Mouse (Mus musculus): ENCODE data around the gene Sel1l. TPM values are rescaled to one million over a fixed set of nuclear protein-coding genes. Genes with fewer than 3 reads are reported as not detected.

The Sel1l gene
- polyA plus RNA-seq, 1 experiment from 2014 or later: 94.4 TPM

GRCm38 (mm10) chr12:91803207-91803932, 45.6 kb downstream of the Sel1l start:
- Histone ChIP-seq H3K9me3 (ENCODE audit: low read length) (no peaks in the 10 kb centered on the region), H3K27ac (ENCODE audit: low read length) (no peak overlapping the region), H3K27me3 (ENCODE audit: insufficient read depth, low read length) (no peaks in the 10 kb centered on the region), H3K36me3 (ENCODE audit: insufficient read depth, low read length) (peaks cover 3% of the 10 kb centered on the region; the same call in 1 of the 2 replicates), H3K4me3 (ENCODE audit: low read length) (no peak overlapping the region), H3K4me2 (replicated peaks; ENCODE audit: low read depth, low read length) (no peak overlapping the region), H3K4me1 (ENCODE audit: insufficient read depth, low read length) (no peaks in the 10 kb centered on the region), H3K9ac (replicated peaks; ENCODE audit: low read length) (no peak overlapping the region)
- no peak for ATAC-seq (ENCODE audit: low FRiP score, low TSS enrichment)
- WGBS: 92% methylated on average over 13 of the region's 13 CpGs

GRCm38 (mm10) chr12:91802586-91803206, 46.3 kb downstream of the Sel1l start:
- Histone ChIP-seq H3K27me3 (ENCODE audit: insufficient read depth, low read length) (no peaks in the 10 kb centered on the region), H3K27ac (ENCODE audit: low read length) (no peak overlapping the region), H3K36me3 (ENCODE audit: insufficient read depth, low read length) (no peaks in the 10 kb centered on the region), H3K4me3 (ENCODE audit: low read length) (no peak overlapping the region), H3K9ac (replicated peaks; ENCODE audit: low read length) (no peak overlapping the region), H3K4me2 (replicated peaks; ENCODE audit: low read depth, low read length) (no peak overlapping the region), H3K9me3 (ENCODE audit: low read length) (no peaks in the 10 kb centered on the region), H3K4me1 (ENCODE audit: insufficient read depth, low read length) (no peaks in the 10 kb centered on the region)
- 92% methylated on average over 12 of the region's 12 CpGs for WGBS
- no peak for ATAC-seq (ENCODE audit: low FRiP score, low TSS enrichment)

DNA sequence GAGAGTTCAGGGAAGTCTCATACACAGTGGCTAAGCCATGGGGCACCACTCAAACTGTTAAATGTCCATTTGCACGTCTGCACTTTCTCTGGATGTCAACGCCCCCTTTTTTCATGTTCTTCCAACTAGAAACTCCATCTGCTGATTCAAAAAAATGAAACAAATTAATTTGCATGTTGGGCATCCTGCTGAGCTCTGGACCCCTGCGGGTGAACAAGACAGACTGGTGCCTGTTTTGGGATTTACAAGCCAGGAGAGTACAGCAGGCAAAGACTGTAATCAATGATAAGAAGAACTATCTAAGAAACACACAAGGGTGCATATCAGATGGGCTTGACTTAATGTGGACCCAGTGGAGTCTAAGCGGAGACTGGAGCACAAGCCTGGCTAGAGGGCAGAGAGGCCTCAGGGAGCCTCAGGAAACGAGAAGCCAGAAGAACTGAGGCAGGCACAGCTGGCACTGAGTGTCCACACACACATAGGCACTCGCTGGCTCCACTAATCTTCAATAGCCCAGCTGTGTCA, 48.0 kb downstream of the Sel1l start:
- Histone ChIP-seq H3K27ac (ENCODE audit: low read length) (no peak overlapping the region), H3K27me3 (ENCODE audit: insufficient read depth, low read length) (no peaks in the 10 kb centered on the region), H3K36me3 (ENCODE audit: insufficient read depth, low read length) (no peaks in the 10 kb centered on the region), H3K9me3 (ENCODE audit: low read length) (no peaks in the 10 kb centered on the region), H3K4me2 (replicated peaks; ENCODE audit: low read depth, low read length) (no peak overlapping the region), H3K4me1 (ENCODE audit: insufficient read depth, low read length) (no peaks in the 10 kb centered on the region), H3K9ac (replicated peaks; ENCODE audit: low read length) (no peak overlapping the region), H3K4me3 (ENCODE audit: low read length) (no peak overlapping the region)
- ATAC-seq (ENCODE audit: low FRiP score, low TSS enrichment): no peak
- WGBS: 69% methylated on average over 6 of the region's 6 CpGs

DNA sequence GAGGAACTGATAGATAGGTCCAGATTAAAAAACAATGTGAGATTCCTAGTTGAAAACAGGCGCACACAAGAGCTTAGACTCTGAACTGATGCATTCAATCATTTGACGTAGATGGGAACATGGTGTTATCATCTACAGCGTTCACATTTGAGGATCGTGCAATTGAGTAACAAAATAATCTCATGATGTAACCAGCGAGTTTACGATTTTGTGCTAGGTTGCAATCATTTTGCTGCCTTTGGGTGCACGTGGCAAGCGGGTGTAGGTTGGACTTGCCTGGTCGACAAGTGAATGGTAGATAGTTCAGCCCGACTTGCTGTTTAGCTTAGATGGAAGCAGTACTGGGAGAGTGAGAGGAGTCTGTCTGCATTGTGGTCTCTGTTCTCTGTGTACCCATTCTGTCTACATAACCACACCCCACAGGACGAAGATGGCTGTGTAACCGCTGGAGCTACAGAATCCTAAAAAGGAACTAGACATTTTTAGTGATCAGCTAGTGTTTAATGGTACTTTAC, 49.1 kb downstream of the Sel1l start:
- no peak for ATAC-seq (ENCODE audit: low FRiP score, low TSS enrichment)
- 79% methylated on average over 12 of the region's 12 CpGs for WGBS
- no peaks in the 10 kb centered on the region for H3K27me3 ChIP-seq (ENCODE audit: insufficient read depth, low read length)
- H3K9me3 ChIP-seq (ENCODE audit: low read length): no peaks in the 10 kb centered on the region
- no peaks in the 10 kb centered on the region for H3K36me3 ChIP-seq (ENCODE audit: insufficient read depth, low read length)
- H3K4me1 ChIP-seq (ENCODE audit: insufficient read depth, low read length): no peaks in the 10 kb centered on the region
- no peak overlapping the region for H3K4me3 ChIP-seq (ENCODE audit: low read length)
- H3K4me2 ChIP-seq (replicated peaks; ENCODE audit: low read depth, low read length): no peak overlapping the region
- no peak overlapping the region for H3K9ac ChIP-seq (replicated peaks; ENCODE audit: low read length)
- no peak overlapping the region for H3K27ac ChIP-seq (ENCODE audit: low read length)

DNA sequence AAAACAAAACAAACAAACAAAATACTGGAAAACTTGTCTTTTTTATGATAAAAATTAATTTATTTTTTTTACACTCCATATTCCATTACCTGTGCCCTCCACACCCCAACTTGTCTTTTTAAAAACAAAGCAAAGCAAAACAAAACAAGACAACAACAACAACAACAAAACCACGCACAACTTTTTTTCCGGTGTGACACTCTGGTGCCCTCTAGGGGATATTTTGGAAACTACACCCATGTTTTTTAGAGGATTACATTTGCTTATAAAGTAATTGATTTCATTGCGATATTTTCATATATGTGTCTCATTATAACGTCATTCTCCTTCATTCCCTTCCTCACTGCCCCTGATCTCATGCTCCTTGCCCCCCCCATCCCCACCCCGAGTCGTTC, 49.6 kb downstream of the Sel1l start:
- no peak for ATAC-seq (ENCODE audit: low FRiP score, low TSS enrichment)
- 22% methylated on average over 6 of the region's 6 CpGs for WGBS

DNA sequence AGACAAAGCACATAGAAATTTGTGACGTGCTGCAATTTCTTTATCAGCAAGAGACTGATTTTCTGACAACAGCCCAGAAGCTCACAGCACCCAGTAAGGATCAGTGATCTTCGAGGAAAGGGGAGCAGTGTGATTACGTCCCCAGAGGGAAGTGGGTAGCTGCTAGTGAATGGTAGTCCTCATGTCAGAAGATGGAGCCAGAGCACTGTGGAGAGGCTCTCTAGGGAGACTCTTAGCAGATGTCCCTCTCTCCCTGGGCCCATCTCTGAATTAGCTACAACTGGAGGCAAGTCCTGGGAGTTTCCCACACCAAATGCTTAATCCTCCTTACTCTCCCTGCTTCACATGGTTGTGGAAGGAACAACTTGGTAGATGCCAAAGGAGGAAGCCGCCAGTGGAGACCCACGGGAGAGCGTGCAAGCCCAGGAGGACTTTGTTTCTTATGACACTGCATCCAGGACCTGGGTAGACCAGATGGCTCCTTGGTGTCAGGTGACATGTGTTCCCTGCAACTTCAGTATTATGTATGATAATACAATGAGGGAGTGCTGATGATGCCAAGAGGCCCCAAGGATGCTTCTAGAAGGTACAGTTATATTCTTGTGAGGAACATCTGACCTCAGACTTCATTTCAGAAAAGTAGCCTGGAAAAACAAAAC, 50.1 kb downstream of the Sel1l start:
- no peak overlapping the region for H3K27ac ChIP-seq (ENCODE audit: low read length)
- H3K4me1 ChIP-seq (ENCODE audit: insufficient read depth, low read length): no peaks in the 10 kb centered on the region
- H3K9ac ChIP-seq (replicated peaks; ENCODE audit: low read length): no peak overlapping the region
- no peaks in the 10 kb centered on the region for H3K9me3 ChIP-seq (ENCODE audit: low read length)
- H3K4me3 ChIP-seq (ENCODE audit: low read length): no peak overlapping the region
- 76% methylated on average over 6 of the region's 6 CpGs for WGBS
- no peaks in the 10 kb centered on the region for H3K27me3 ChIP-seq (ENCODE audit: insufficient read depth, low read length)
- ATAC-seq (ENCODE audit: low FRiP score, low TSS enrichment): no peak
- no peaks in the 10 kb centered on the region for H3K36me3 ChIP-seq (ENCODE audit: insufficient read depth, low read length)
- H3K4me2 ChIP-seq (replicated peaks; ENCODE audit: low read depth, low read length): no peak overlapping the region

More for the DNA sequence above, 49.6 kb downstream of the Sel1l start:
- Histone ChIP-seq H3K4me2 (replicated peaks; ENCODE audit: low read depth, low read length) (no peak overlapping the region), H3K9me3 (ENCODE audit: low read length) (no peaks in the 10 kb centered on the region), H3K27ac (ENCODE audit: low read length) (no peak overlapping the region), H3K4me3 (ENCODE audit: low read length) (no peak overlapping the region), H3K9ac (replicated peaks; ENCODE audit: low read length) (no peak overlapping the region), H3K36me3 (ENCODE audit: insufficient read depth, low read length) (no peaks in the 10 kb centered on the region), H3K27me3 (ENCODE audit: insufficient read depth, low read length) (no peaks in the 10 kb centered on the region), H3K4me1 (ENCODE audit: insufficient read depth, low read length) (no peaks in the 10 kb centered on the region)

- no peaks in the 10 kb centered on the region for H3K9me3 ChIP-seq (ENCODE audit: low read length)
- 74% methylated on average over 4 of the region's 4 CpGs for WGBS
- ATAC-seq (ENCODE audit: low FRiP score, low TSS enrichment): peak; percentile 52; the same call in 1 of the 2 replicates
Measured at GRCm38 (mm10) chr12:91796774-91797173, 52.2 kb downstream of the Sel1l start.

GRCm38 (mm10) chr12:91793266-91793665, 55.7 kb downstream of the Sel1l start:
- Histone ChIP-seq H3K9me3 (ENCODE audit: low read length) (no peaks in the 10 kb centered on the region), H3K9ac (replicated peaks; ENCODE audit: low read length) (no peak overlapping the region), H3K4me2 (replicated peaks; ENCODE audit: low read depth, low read length) (no peak overlapping the region), H3K4me3 (ENCODE audit: low read length) (no peak overlapping the region), H3K27ac (ENCODE audit: low read length) (no peak overlapping the region), H3K4me1 (ENCODE audit: insufficient read depth, low read length) (0 out of 2 replicates have a peak, but pooled peaks cover 3% of the 10 kb centered on the region), H3K27me3 (ENCODE audit: insufficient read depth, low read length) (0 out of 2 replicates have a peak, but pooled peaks cover under 1% of the 10 kb centered on the region), H3K36me3 (ENCODE audit: insufficient read depth, low read length) (no peaks in the 10 kb centered on the region)
- 75% methylated on average over 8 of the region's 8 CpGs for WGBS
- no peak for ATAC-seq (ENCODE audit: low FRiP score, low TSS enrichment)

More at GRCm38 (mm10) chr12:91796774-91797173, 52.2 kb downstream of the Sel1l start:
- Histone ChIP-seq H3K27me3 (ENCODE audit: insufficient read depth, low read length) (no peaks in the 10 kb centered on the region), H3K9ac (replicated peaks; ENCODE audit: low read length) (no peak overlapping the region), H3K27ac (ENCODE audit: low read length) (no peak overlapping the region), H3K4me2 (replicated peaks; ENCODE audit: low read depth, low read length) (no peak overlapping the region), H3K4me3 (ENCODE audit: low read length) (no peak overlapping the region), H3K36me3 (ENCODE audit: insufficient read depth, low read length) (no peaks in the 10 kb centered on the region), H3K4me1 (ENCODE audit: insufficient read depth, low read length) (0 out of 2 replicates have a peak, but pooled peaks cover 2% of the 10 kb centered on the region)

GRCm38 (mm10) chr12:91791822-91792221, 57.1 kb downstream of the Sel1l start:
- no peak overlapping the region for H3K9ac ChIP-seq (replicated peaks; ENCODE audit: low read length)
- no peaks in the 10 kb centered on the region for H3K9me3 ChIP-seq (ENCODE audit: low read length)
- no peak for ATAC-seq (ENCODE audit: low FRiP score, low TSS enrichment)
- no peak overlapping the region for H3K4me2 ChIP-seq (replicated peaks; ENCODE audit: low read depth, low read length)
- no peak overlapping the region for H3K27ac ChIP-seq (ENCODE audit: low read length)
- 0 out of 2 replicates have a peak, but pooled peaks cover 2% of the 10 kb centered on the region for H3K27me3 ChIP-seq (ENCODE audit: insufficient read depth, low read length)
- H3K4me3 ChIP-seq (ENCODE audit: low read length): no peak overlapping the region
- WGBS: 58% methylated on average over 4 of the region's 4 CpGs
- no peaks in the 10 kb centered on the region for H3K36me3 ChIP-seq (ENCODE audit: insufficient read depth, low read length)
- 0 out of 2 replicates have a peak, but pooled peaks cover 3% of the 10 kb centered on the region for H3K4me1 ChIP-seq (ENCODE audit: insufficient read depth, low read length)
